Mouse (Mus musculus): Measurements from ENCODE around the gene Ift81.

The Ift81 gene

DNA sequence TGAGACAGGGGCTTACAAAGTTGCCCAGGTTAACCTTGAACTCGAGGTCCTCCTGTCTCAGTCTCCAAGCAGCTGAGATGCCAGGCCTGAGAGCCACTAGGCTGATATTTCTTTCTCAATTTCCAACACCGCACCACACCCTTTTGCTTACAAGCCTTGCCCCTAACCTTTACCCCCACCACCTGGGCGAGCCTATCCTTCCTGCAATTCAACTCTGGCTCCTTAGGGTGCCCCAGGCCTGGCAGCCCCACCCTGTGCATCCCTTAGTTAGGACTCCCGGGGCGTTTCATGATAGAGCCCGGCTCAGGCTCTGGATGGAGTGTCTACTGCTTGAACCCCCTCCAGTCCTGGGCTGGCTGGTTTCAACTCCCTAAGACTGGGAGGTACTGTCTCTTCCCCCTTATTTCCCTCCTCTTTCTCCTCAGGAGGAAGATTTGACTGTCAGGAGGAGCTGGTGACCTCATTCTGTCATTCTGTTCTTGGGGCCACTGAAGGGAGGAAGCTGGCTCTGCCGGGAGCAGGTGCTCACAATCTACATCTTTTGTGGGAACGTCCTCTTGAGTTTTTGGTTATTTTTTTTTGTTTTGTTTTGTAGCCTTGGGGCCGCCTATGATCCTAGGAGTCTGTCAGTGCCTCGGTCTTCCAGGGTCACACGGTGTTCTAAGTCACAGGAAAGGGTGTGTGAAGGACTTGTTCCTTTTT, 98.1 kb downstream of the Ift81 start:
- DNase-seq (ENCODE audit: low read depth, low spot score): no peak

DNA sequence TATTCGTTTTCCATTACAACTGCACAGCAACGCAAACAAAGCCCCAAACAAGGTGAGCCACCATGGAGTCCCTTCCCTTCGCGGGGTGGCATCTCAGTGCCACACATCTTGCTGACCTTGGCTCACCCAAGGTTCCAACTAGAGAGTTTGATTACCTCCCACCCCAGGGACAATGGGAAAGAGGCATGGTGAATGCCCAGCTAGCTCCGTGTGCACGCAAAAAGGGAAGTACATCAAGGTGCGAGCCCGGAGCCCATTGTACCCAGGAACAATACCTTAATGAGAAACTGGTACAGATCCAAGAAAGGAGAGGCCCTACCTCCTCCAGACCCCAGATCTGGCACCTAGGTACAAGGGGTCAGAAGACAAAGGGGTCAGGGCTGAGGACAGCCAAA, 100.2 kb downstream of the Ift81 start:
- peak; percentile 9 for DNase-seq (ENCODE audit: low read depth, low spot score)

DNA sequence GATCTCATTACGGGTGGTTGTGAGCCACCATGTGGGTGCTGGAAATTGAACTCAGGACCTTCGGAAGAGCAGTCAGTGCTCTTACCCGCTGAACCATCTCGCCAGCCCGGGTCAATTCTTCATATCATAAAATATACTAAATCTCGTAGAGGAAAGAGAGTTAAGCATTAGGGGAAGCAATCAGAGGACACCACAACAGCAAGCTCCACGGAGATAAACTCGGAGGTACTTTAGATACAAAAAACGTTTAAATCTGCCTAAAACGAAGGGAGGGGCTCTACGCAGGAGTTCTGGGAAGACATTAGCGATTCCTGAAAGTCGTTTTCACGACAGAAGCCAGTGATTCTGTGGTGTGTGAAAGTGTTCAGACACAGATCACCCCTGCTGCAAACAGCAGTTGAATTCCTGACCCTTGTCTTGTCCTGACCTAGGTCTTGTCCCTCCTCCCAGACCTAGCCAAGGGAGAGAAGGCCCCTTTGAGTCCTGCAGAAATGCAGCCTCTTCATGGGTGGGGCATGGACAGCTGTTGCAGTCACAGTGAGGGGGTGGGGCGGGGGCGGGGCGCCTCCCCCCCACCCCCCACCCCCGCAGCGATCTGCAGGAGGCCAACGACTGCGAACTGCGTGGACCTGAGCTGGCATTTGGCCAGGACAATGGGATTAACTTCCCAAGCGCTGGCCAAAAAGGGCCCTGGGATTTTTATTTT, 100.7 kb downstream of the Ift81 start:
- peak; percentile 19 for DNase-seq (ENCODE audit: low read depth, low spot score)

DNA sequence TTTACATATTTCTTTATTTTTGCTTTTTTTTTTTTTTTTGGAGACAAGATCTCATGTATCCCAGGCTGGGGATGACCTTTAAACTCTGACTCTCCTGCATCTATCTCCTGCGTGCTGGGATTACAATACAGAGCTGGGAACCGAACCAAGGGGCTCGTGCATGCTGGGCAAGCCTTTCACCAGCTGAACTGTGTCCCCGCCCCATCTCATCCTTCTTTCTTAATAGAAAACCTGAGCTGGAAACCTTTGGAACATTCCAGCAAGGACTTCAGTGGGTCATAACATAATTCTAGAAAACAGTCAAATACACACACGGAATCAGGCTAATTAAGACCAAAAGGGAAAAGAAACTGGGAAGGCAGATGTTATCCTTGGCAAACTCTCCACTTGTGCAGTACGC, 102.3 kb downstream of the Ift81 start:
- no peak for DNase-seq (ENCODE audit: low read depth, low spot score)

DNA sequence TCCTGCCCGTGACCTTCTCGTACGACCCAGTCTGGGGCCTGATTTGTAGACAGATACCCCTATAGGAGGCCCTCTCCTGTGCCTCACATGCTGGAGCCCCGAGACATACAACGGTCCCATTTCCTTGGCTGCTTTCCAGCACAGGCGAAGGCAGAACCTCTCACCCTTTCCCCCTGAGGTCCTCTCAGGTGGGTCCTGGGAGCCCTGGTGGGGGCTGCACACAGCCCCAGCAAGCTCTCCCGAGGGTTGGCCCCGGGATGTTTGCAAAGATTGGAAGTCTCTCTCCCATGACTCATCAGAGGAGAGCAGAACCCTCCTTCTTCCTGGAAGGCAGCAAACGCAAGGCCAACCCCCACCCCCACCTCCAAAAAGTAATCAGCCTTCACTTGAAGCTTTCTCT, 102.9 kb downstream of the Ift81 start:
- DNase-seq (ENCODE audit: low read depth, low spot score): peak; percentile 50

DNA sequence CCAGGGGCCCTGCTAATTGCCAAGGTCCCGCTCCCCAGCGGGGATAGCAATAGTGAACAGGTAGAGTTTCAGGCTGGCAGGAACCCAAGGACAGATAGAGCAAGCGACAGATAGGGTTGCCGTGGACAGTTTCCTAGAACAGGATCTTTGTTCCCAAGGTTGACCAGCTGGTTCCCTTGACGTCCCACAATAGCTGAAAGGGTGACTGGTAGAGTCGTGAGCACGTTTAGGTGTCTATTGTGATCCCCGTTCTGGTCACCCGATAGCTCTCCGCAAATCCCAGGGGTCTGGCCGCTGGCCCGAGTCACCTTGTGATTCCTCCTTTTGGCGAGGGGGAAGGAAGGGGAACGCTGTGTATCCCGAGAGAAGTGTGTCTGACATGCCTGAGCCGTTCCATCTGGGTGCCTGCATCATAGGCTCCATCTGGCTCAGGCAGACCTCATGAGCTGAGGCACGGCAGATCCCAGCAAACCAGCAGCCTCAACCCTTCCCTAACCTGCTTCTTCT, 103.6 kb downstream of the Ift81 start:
- DNase-seq (ENCODE audit: low read depth, low spot score): no peak

DNA sequence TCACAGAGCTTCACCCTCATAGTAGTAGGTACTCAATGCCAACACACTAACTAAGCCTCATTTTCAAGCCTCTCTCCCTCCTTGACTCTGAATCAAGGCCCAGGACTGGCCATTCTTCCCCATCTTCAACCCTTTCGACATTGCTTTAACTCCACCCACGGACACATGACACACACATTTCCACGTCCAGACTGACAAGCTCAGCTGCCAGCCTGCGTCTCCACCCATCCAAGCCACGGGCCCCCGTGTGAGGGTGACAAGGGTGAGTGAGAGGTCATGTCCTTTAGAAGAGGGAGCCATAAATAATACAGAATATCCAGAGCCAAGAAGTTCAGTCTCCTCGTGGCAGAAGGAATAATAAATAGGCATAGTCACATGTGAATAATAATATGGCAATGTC, 104.7 kb downstream of the Ift81 start:
- no peak for DNase-seq (ENCODE audit: low read depth, low spot score)

DNA sequence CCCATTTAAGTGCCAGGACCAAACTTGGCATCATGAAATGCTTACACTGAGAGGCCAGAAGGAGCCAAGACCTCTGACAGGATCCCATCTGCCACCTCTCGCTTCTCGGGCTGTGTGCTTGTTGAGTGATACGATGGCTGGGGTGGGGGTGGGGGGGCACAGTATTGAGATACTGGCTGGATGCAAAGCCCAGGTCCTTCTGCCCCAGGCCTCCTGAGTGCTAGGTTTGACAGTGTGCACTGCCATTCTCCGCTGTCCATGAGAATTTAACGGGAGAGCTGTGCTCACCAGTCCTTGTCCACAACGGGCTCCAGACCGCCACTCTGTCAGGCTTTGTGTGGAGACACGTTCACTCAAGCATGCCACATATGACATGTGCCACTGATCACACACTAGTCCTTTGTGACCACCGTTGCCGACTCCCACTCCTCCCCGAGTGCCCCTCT, 105.4 kb downstream of the Ift81 start:
- DNase-seq (ENCODE audit: low read depth, low spot score): no peak

DNA sequence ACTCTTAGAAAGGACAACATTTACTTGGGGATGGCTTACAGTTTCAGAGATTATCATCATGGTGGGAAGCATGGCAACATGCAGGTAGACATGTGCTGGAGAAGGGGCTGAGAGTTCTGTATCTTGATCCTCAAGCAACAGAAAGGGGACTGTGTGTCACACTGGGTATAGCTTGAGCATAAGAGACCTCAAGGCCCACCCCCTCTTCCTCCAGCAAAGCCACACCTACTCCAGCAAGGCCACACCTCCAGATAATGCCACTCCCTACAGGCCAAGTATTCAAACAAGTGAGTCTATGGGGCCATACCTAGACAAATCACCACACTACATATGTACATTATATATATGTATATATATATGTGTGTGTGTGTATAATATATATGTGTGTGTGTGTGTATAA, 106.9 kb downstream of the Ift81 start:
- DNase-seq (ENCODE audit: low read depth, low spot score): no peak

DNA sequence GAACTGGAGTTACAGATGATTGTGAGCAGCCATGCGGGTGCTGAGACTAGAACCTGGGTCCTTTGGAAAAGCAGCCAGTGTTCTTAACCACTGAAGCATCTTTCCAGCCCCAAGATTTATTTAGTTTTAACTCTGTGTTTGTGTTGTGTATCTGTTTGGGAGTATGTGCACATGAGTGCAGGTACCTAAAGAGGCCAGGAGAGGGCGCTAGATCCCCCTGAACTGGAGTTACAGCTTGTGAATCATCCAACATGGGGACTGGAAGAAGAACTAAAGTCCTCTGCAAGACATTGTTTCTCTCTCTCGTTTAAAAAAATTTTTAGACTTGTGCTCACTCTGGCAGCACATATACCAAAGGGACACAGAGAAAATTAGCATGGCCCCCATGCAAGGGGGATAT, 107.9 kb downstream of the Ift81 start:
- DNase-seq (ENCODE audit: low read depth, low spot score): peak; percentile 47

DNA sequence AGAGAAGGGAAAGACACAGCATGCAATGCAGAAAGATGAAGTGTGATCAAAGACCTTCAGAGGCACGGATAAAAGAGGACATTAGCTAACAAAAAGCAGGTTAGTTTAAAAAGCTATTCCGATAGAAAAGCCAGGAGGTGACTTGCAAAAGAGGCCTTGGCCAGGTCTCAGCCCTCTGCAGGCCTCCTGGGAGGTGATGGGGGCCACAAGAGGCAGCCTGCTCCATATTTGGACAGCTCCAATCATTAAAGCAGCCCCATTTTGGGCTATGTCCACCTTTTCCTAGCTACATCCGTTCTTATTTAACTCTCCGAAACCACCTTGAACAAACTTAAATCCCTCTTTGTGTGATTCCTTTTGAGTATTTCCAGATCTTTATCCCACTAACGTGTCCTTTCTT, 108.8 kb downstream of the Ift81 start:
- DNase-seq (ENCODE audit: low read depth, low spot score): no peak

DNA sequence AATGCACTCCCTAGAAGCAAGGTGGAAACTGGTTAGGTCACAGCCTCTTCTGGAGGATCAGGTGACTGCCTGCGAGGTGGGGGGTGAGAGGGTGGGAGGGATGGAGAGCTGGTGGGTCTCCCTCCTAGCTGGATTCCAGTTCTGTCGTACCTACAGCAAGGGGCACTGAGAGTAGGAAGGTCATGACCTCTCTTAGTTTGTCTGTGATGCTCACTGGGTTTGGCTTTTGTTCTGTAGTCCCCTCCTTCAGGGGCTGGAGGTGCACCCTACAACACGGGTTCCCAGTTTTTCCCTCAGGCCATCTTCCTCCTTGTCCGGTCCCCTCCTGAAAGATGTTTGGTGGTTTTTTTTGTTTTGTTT, 110.6 kb downstream of the Ift81 start:
- no peak for DNase-seq (ENCODE audit: low read depth, low spot score)

DNA sequence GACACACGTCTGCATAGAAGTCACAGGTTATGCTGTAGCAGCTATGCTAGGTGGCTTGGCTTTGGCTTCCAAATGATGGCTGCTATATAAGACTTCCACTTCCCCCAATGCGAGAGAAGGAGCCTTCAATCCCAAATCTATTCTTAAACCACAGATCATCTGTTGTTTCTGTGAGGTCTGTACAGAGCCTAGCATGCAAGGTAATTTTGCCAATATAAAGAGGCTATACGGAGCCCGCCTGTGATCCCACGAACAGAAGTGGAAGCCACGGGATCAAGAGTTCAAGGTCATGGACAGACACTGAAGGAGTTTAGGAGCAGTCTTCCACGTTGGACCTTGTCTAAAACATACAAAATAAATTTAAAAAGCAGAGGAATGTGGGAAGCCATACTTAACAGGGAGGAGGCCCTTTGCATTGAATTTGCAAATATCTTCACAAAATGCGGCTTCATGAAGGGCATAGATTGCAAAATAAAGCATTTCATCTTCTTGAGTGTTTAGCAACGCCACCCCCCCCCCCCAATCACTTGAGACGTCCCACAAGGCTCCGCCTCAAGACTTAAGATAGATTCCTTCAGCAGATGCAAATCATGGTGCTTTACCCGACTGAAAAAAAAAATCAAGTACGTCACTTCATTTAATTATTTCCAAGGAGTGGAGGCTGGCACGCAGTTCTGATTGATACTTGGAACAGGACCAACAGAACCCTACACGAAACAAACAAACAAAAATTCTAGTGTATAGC, 111.1 kb downstream of the Ift81 start:
- peak; percentile 22 for DNase-seq (ENCODE audit: low read depth, low spot score)

DNA sequence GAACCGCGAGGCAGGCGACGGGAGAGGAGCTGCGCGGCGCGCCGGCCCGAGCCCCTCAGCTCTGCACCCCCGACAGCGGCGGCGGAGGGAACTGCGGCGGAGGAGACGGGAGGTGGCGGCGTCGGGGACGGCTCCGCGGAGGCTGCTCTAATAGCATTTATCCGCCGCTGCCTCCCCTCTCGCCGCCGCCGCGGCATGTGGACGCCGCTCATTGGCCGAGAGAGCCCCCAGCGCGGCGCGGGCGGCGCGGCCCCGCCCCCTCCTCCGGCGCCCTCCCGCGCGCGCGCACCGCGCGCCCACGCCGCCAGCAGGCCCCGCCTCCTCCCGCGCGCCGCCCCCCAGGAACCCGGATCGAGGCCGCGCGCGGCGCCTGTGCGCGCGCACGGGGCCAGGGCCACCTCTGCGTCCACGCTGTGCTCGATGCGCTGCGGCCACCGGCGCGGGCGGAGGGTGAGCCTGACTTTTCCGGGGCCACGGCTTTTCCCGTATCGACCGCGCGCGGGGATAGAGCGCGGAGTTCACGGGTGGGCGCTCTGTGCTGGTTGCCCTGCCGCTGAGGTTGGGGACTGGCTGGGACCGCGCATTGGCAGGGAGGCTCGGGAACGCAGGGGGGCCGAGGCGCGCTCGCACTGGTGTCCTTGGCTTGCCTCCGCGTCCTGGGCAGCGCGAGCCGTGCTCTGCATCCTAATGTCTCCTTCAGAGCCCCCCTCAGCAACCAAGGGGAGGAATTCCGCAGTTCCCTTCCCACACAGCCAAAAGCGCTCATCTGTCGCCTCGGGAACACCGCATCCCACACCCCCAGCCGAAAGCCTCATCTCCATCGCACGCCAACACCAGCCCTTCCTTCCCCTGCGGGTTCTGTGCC, 112.0 kb downstream of the Ift81 start, which contains the start of gene Atp2a2:
TSS of gene Atp2a2 (minus strand) at position 149 of the 865 bp plus-strand sequence.
- DNase-seq (ENCODE audit: low read depth, low spot score): peak; percentile 95

DNA sequence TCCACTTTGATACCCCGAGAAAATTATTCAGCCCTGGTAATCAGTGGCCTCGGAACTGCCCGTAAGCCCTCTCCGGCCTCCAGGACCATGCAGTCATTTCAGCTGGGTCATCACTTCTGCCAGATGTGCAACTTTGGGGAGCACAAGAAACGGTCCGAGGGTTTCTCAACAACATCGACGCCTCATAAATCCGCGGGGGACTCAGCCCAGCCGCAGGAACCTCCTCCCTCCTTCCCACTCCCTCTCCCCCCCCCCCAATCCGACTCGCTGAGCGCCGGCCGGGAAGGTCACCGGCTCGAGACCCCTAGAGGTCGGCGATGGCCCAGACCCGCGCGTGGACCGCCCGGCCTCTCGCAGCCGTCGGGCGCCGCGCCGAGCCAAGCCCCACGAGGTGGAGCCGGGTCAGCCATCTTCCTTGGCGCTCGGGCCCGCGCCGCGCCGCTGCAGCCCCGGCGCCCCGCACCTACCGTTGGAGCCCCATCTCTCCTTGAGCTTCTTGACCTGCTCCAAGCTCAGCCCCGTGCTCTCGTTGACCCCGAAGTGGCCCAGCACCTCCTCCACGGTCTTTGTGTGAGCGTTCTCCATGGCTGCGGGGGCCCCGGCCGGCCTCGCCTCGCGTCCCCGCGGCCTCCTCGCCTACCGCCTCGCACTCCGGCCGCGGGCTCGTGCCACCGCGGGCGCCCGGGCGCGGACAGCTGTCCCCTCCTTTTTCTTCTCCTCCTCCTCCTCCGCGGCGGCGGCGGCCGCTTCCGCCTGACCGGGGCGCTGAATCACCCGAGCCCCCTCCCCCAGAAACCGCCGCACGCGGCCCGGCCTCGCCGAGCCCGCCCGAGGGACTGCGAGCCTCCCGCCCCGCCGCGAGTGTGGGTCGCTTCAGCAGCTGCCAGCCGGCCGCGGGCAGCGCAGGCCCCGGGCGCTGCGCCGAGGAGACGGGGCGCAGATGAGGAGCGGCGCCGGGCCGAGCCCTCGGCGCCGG, 112.9 kb downstream of the Ift81 start:
- peak; percentile 66 for DNase-seq (ENCODE audit: low read depth, low spot score)

DNA sequence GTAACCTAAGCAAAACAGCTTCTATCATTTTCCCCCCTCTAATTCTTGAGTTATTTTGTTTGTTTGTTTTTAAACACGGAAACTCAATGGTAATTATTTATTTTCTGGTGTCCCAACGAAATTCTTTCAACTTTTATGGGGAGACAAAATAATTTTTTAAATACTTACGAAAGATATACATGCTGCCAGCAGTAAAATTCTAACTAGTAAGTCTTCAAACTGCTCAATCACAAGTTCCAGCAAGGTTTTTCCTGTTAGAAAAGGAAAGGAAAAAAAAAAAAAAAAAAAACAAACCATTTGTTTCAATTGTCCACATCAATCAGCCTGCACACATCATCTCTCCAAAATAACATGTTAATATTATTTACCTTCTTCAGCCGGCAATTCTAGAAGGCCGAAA, 113.8 kb downstream of the Ift81 start:
- DNase-seq (ENCODE audit: low read depth, low spot score): no peak

All from CD4-positive, CD25-positive, alpha-beta regulatory T cell, adult 2 months (primary cell).